Mouse (Mus musculus) MEL (cell line): ENCODE data around the gene Tsen54. TPM values are rescaled to one million over a fixed set of nuclear protein-coding genes. Genes with fewer than 3 reads are reported as not detected.
A peak's percentile ranks its signal among the peaks of the same experiment; 100 is the strongest.

Experiments
- DNase-seq: peaks from one replicate; pipeline ENCODE4 v3.0.0; 2011; ENCODE audit warnings: low read depth, low spot score
- H3K27ac ChIP-seq: 2 replicates; pipeline ENCODE4 v1.5.1; 2012; ENCODE audit warnings: low read depth, mild to moderate bottlenecking, control low read depth, low read length, moderate library complexity; ENCODE audit not compliant: control insufficient read depth
- H3K27me3 ChIP-seq, 2 experiments: fragments of 150-350 bp in 1 of 2; sonication (generic) in 1 of 2; 2 replicates each; pipeline ENCODE4 v1.6.1; 2012; ENCODE audit warnings: low read length in 2 of 2, mild to moderate bottlenecking in 2 of 2, improper control_type of control experiment in 1 of 2, moderate library complexity in 1 of 2; ENCODE audit not compliant: insufficient read depth in 2 of 2, control insufficient read depth in 1 of 2
- H3K36me3 ChIP-seq, 2 experiments: 2 replicates each; pipeline ENCODE4 v1.6.1; 2012 to 2014; ENCODE audit warnings: low read length in 2 of 2, improper control_type of control experiment in 1 of 2, inconsistent platforms in 1 of 2, mild to moderate bottlenecking in 1 of 2; ENCODE audit not compliant: insufficient read depth in 2 of 2, control insufficient read depth in 1 of 2
- H3K4me1 ChIP-seq, 2 experiments: fragments of 150-350 bp in 1 of 2; sonication (generic) in 1 of 2; 2 replicates each; pipeline ENCODE4 v1.6.1; 2012; ENCODE audit warnings: low read length in 2 of 2, improper control_type of control experiment in 1 of 2, mild to moderate bottlenecking in 1 of 2; ENCODE audit not compliant: insufficient read depth in 2 of 2, control insufficient read depth in 1 of 2
- H3K4me3 ChIP-seq, 2 experiments: fragments of 150-350 bp in 1 of 2; sonication (generic) in 1 of 2; 2 replicates each; pipeline ENCODE4 v1.5.1; 2012; ENCODE audit warnings: low read depth in 2 of 2, low read length in 2 of 2, mild to moderate bottlenecking in 2 of 2, moderate library complexity in 2 of 2, control low read depth in 1 of 2, improper control_type of control experiment in 1 of 2; ENCODE audit not compliant: control insufficient read depth in 1 of 2, insufficient read depth in 1 of 2
- H3K79me2 ChIP-seq: 2 replicates; pipeline ENCODE4 v1.6.1; 2012; ENCODE audit warnings: mild to moderate bottlenecking, low read length, moderate library complexity; ENCODE audit not compliant: control insufficient read depth, poor library complexity, insufficient read depth
- H3K9ac ChIP-seq: 2 replicates; pipeline ENCODE4 v1.6.1; 2012; ENCODE audit warnings: low read depth, mild to moderate bottlenecking, control low read depth, low read length, moderate library complexity; ENCODE audit not compliant: control insufficient read depth, poor library complexity, severe bottlenecking
- H3K9me3 ChIP-seq: fragments of 150-350 bp; sonication (generic); replicated peaks from 2 replicates; pipeline ENCODE4 v1.6.1; 2012; ENCODE audit warnings: mild to moderate bottlenecking, low read length, improper control_type of control experiment, moderate library complexity; ENCODE audit not compliant: insufficient read depth
- CHD2 ChIP-seq: IDR thresholded peaks from 2 replicates; pipeline ENCODE4 v1.6.1; 2011; ENCODE audit warnings: low read length, improper control_type of control experiment
- CTCF ChIP-seq, 3 experiments: IDR thresholded peaks in 2 of 3; conservative IDR thresholded peaks in 1 of 3; 2 replicates each; pipeline ENCODE4 v1.5.1; 2011 to 2012; ENCODE audit warnings: low read length in 3 of 3, low read depth in 2 of 3, mild to moderate bottlenecking in 2 of 3, improper control_type of control experiment in 1 of 3, inconsistent platforms in 1 of 3, mixed read lengths in 1 of 3, moderate library complexity in 1 of 3; ENCODE audit not compliant: control insufficient read depth in 1 of 3, insufficient read depth in 1 of 3, poor library complexity in 1 of 3, severe bottlenecking in 1 of 3
- MAX ChIP-seq: IDR thresholded peaks from 2 replicates; pipeline ENCODE4 v1.6.1; 2011; ENCODE audit warnings: low read length, improper control_type of control experiment
- MAZ ChIP-seq: IDR thresholded peaks from 2 replicates; pipeline ENCODE4 v1.6.1; 2012; ENCODE audit warnings: low read depth, mild to moderate bottlenecking, inconsistent platforms, low read length, improper control_type of control experiment
- MYB ChIP-seq: IDR thresholded peaks from 2 replicates; pipeline ENCODE4 v1.6.1; 2011; ENCODE audit warnings: mild to moderate bottlenecking, low read depth, low read length, improper control_type of control experiment
- MYC ChIP-seq: IDR thresholded peaks from 2 replicates; pipeline ENCODE4 v1.6.1; 2011; ENCODE audit warnings: low read depth, mild to moderate bottlenecking, low read length, improper control_type of control experiment, moderate library complexity
- NELFE ChIP-seq: IDR thresholded peaks from 2 replicates; pipeline ENCODE4 v1.6.1; 2011; ENCODE audit warnings: low read depth, low read length, improper control_type of control experiment
- RAD21 ChIP-seq: IDR thresholded peaks from 2 replicates; pipeline ENCODE4 v1.6.1; 2011; ENCODE audit warnings: mild to moderate bottlenecking, low read depth, low read length, improper control_type of control experiment
- SMC3 ChIP-seq: IDR thresholded peaks from 2 replicates; pipeline ENCODE4 v1.6.1; 2011; ENCODE audit warnings: low read depth, low read length, improper control_type of control experiment
- TCF12 ChIP-seq: IDR thresholded peaks from 2 replicates; pipeline ENCODE4 v1.6.1; 2014; ENCODE audit warnings: low read depth, mild to moderate bottlenecking, inconsistent platforms, low read length, improper control_type of control experiment, moderate library complexity
- UBTF ChIP-seq: IDR thresholded peaks from 2 replicates; pipeline ENCODE4 v1.6.1; 2012; ENCODE audit warnings: low read depth, mild to moderate bottlenecking, inconsistent platforms, low read length, improper control_type of control experiment, moderate library complexity, borderline replicate concordance; ENCODE audit not compliant: insufficient read depth
- ZKSCAN1 ChIP-seq: IDR thresholded peaks from 2 replicates; pipeline ENCODE4 v1.6.1; 2012; ENCODE audit warnings: low read depth, mild to moderate bottlenecking, inconsistent platforms, low read length, improper control_type of control experiment, moderate library complexity
- polyA plus RNA-seq, 2 experiments: library from polyadenylated mRNA; stranded (reverse) in 1 of 2; unstranded in 1 of 2; fragments of >175 nt in 1 of 2; fragments of >200 nt in 1 of 2; gene quantifications; 2 replicates each; pipeline versions ENCODE4 v1.2.1 to v1.2.4; 2012; ENCODE audit warnings: low replicate concordance in 2 of 2, low read depth in 1 of 2; ENCODE audit not compliant: insufficient read length in 2 of 2, insufficient read depth in 1 of 2, missing spikeins in 1 of 2
- total RNA-seq: library from RNA; depleted of rRNA; stranded (reverse); fragments of 300-350 nt; gene quantifications from 2 replicates; pipeline ENCODE4 v1.2.3, GENCODE M21; 2012

The Tsen54 gene
- total and polyA plus RNA-seq, 3 experiments: 55.8 to 72.0 TPM; not detected in 1

DNA sequence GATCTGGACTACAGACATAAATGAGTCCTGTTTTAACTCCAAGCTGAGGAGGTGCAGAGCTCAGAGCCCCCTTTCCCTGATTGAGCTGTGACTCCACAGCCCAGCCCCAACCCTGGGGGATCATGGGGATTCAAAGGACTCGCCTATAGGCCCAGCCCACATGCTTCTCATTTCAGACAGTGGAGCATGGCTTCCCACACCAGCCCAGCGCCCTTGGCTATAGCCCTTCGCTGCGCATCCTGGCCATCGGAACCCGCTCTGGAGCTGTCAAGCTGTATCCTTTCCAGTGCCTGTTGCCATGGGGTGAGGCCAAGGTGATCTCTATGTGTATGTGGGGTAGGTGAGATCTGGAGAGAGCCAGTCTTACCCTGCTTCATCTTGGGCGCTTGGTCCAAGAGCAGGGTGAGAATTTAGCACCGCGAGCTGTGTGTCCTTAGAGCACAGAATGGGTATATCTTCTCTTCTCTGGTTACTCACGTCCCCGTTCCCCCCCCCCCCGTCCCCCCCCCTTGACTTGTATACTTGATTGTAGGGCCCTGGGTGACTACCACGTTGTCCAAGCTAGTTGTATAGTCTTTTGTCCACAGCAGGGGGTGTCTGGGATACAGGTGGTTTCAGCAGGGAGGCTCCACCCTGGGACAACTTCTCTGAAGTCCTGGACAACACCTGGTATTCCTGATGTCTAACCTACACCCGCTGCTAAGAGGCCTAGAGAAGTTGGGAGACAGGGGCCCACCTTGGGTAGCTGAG, 28.8 kb downstream of the Tsen54 start:
- H3K4me1 ChIP-seq: peaks cover 16 to 28% of the 10 kb centered on the region in 2 experiments
- H3K27me3 ChIP-seq: no peaks in the 10 kb centered on the region
- no peaks in the 10 kb centered on the region for H3K79me2 ChIP-seq
- H3K4me3 ChIP-seq: no peak overlapping the region
- no peak for DNase-seq
- no peak for TF ChIP-seq UBTF
- no peak for TF ChIP-seq CHD2
- no peak for TF ChIP-seq MAX
- no peak for TF ChIP-seq ZKSCAN1
- H3K36me3 ChIP-seq: peaks cover 0 to 14% of the 10 kb centered on the region in 2 experiments
- H3K27ac ChIP-seq: no peak overlapping the region; the same call in 1 of the 2 replicates
- H3K9me3 ChIP-seq: no peaks in the 10 kb centered on the region
- no peak overlapping the region for H3K9ac ChIP-seq

DNA sequence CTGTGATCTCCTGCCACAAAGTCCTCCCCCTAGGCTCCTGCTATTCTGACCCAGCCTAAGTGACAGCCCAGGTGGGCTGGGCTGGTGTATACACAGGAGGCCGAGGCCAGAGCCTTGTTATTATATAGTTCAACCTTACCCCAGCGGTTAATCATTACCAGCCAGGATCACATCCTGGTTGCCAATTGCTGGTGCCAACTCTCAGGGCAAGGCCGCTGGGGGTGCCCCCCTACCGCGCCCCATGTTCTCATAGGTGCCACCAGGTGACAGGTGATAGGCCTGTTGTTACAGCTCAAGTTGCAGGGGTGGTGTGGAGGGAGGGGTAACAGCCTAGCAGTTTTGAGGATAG, 29.3 kb downstream of the Tsen54 start:
- no peaks in the 10 kb centered on the region for H3K9me3 ChIP-seq
- H3K27ac ChIP-seq: no peak overlapping the region
- H3K79me2 ChIP-seq: no peaks in the 10 kb centered on the region
- H3K27me3 ChIP-seq: no peaks in the 10 kb centered on the region
- H3K36me3 ChIP-seq: peaks cover 0 to 14% of the 10 kb centered on the region in 2 experiments
- peaks cover 13 to 23% of the 10 kb centered on the region in 2 experiments for H3K4me1 ChIP-seq
- no peak overlapping the region for H3K9ac ChIP-seq
- H3K4me3 ChIP-seq: no peak overlapping the region
- no peak for DNase-seq
- no peak for TF ChIP-seq NELFE
- no peak for TF ChIP-seq MAX

DNA sequence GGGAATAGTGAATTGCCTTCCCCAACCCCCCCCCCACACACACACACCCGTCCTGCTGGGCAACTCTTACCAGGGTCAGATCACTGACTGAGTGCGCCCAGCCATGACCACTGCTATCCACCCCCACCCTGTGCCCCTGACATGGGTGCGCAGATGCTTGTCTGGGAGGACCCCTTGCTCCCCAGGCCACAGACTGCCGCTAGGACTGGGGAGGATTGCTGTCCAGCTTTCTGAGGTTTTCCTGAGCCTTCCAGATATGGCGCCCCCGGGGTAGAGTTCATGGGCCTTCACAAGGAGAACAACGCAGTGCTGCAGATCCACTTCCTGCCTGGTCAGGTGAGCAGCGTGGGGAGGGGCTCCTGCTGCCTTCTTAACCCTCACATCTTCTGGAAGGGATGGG, 29.7 kb downstream of the Tsen54 start:
- Histone ChIP-seq H3K9ac (no peak overlapping the region), H3K36me3 (peaks cover 0 to 14% of the 10 kb centered on the region in 2 experiments), H3K4me3 (no peak overlapping the region), H3K79me2 (no peaks in the 10 kb centered on the region), H3K27ac (no peak overlapping the region), H3K27me3 (no peaks in the 10 kb centered on the region), H3K4me1 (peaks cover 10 to 20% of the 10 kb centered on the region in 2 experiments), H3K9me3 (no peaks in the 10 kb centered on the region)
- DNase-seq: no peak
- TF ChIP-seq MAZ: no peak

GRCm38 (mm10) chr11:115845819-115846218, 31.3 kb downstream of the Tsen54 start:
- Histone ChIP-seq H3K79me2 (no peaks in the 10 kb centered on the region), H3K9me3 (no peaks in the 10 kb centered on the region), H3K36me3 (peaks cover 0 to 14% of the 10 kb centered on the region in 2 experiments), H3K27me3 (no peaks in the 10 kb centered on the region), H3K9ac (no peak overlapping the region), H3K4me3 (no peak overlapping the region), H3K27ac (no peak overlapping the region), H3K4me1 (peaks cover 10 to 17% of the 10 kb centered on the region in 2 experiments)
- no peak for DNase-seq
- TF ChIP-seq SMC3 (peak; percentile 40), MYB (no peak), MYC (peak; percentile 62; the same call in 1 of the 2 replicates), CTCF (IDR thresholded peaks at IDR 0.05 in 2 of 3, conservative IDR thresholded peaks at IDR 0.05 in 1 of 3; ENCODE audit: control insufficient read depth in 1 of 3, insufficient read depth in 1 of 3, low read depth in 2 of 3, low read length in 3 of 3, poor library complexity in 1 of 3, severe bottlenecking in 1 of 3) (peak; percentile 19 to 49 (median 47); a peak in 4 of 6 replicates), UBTF (no peak), TCF12 (no peak), RAD21 (peak; percentile 35)
